Mouse (Mus musculus) urinary bladder, postnatal 0 days (tissue): ENCODE results near the gene Tmem89. TPM values are rescaled to one million over a fixed set of nuclear protein-coding genes. Genes with fewer than 3 reads are reported as not detected.

Experiments used
- polyA plus RNA-seq: library from polyadenylated mRNA; unstranded; fragments of >200 nt; fragmentation: Nextera tagmentation; extraction: Ambion mirVana; gene quantifications from 2 replicates; pipeline ENCODE4 v1.2.1, GENCODE M21; 2015

Tmem89 gene
- polyA plus RNA-seq = not detected in 2 replicates

GRCm38 (mm10) chr9:108914491-108914890 lies at the start of gene Tmem89:
TSS of gene Tmem89 (plus strand) at chr9:108914619.

GRCm38 (mm10) chr9:108936418-108937364 lies 22.3 kb downstream of the Tmem89 start, which contains the start of gene Uqcrc1:
TSS of gene Uqcrc1 (plus strand) at chr9:108936633.

GRCm38 (mm10) chr9:108953081-108953636 lies 38.7 kb downstream of the Tmem89 start, which contains the start of gene Col7a1:
TSS of gene Col7a1 (plus strand) at chr9:108953586.

Other genes starting within 250 kb of the Tmem89 start
- 21.9 and 24.5 TPM in 2 replicates for gene Prkar2a, start 225.3 kb upstream of the Tmem89 start, polyA plus RNA-seq
- 18.0 and 24.5 TPM in 2 replicates for gene Ip6k2, start 130.8 kb upstream of the Tmem89 start, polyA plus RNA-seq
- gene Nckipsd, start 106.3 kb upstream of the Tmem89 start, polyA plus RNA-seq = 6.2 and 10.4 TPM in 2 replicates
- 0.08 and 0.42 TPM in 2 replicates for gene Celsr3, start 88.3 kb upstream of the Tmem89 start, polyA plus RNA-seq
- 5.2 and 5.4 TPM in 2 replicates for gene Slc26a6, start 61.3 kb upstream of the Tmem89 start, polyA plus RNA-seq
- gene Uqcrc1, start 22.0 kb downstream of the Tmem89 start, polyA plus RNA-seq = 369 and 386 TPM in 2 replicates
- 2.6 and 3.5 TPM in 2 replicates for gene Col7a1, start 39.0 kb downstream of the Tmem89 start, polyA plus RNA-seq
- gene Ucn2, start 71.4 kb downstream of the Tmem89 start, polyA plus RNA-seq = not detected in 2 replicates
- gene Pfkfb4, start 77.2 kb downstream of the Tmem89 start, polyA plus RNA-seq = 6.9 and 8.0 TPM in 2 replicates
- 134 and 166 TPM in 2 replicates for gene Shisa5, start 123.9 kb downstream of the Tmem89 start, polyA plus RNA-seq
- 18.5 and 25.6 TPM in 2 replicates for gene Trex1, start 145.1 kb downstream of the Tmem89 start, polyA plus RNA-seq
- gene Atrip, start 159.5 kb downstream of the Tmem89 start, polyA plus RNA-seq = 13.7 and 17.2 TPM in 2 replicates
- 7.1 and 9.1 TPM in 2 replicates for gene Ccdc51, start 167.9 kb downstream of the Tmem89 start, polyA plus RNA-seq
- 350 and 394 TPM in 2 replicates for gene Tma7, start 168.0 kb downstream of the Tmem89 start, polyA plus RNA-seq
- 3.3 and 3.7 TPM in 2 replicates for gene Plxnb1, start 180.8 kb downstream of the Tmem89 start, polyA plus RNA-seq
- 0.08 and 0.14 TPM in 2 replicates for gene Fbxw21, start 247.4 kb downstream of the Tmem89 start, polyA plus RNA-seq